Mouse (Mus musculus) bone marrow macrophage, adult 2 months (primary cell): ENCODE measurements around the gene Hlx.

Source experiments
- CTCF ChIP-seq: IDR thresholded peaks from 2 replicates; pipeline ENCODE4 v1.5.1; 2012; ENCODE audit warnings: low read depth, mild to moderate bottlenecking, low read length, moderate library complexity
- POLR2A ChIP-seq: IDR thresholded peaks from 2 replicates; pipeline ENCODE4 v1.6.1; 2012; ENCODE audit warnings: mild to moderate bottlenecking, low read depth, low read length, borderline replicate concordance

DNA sequence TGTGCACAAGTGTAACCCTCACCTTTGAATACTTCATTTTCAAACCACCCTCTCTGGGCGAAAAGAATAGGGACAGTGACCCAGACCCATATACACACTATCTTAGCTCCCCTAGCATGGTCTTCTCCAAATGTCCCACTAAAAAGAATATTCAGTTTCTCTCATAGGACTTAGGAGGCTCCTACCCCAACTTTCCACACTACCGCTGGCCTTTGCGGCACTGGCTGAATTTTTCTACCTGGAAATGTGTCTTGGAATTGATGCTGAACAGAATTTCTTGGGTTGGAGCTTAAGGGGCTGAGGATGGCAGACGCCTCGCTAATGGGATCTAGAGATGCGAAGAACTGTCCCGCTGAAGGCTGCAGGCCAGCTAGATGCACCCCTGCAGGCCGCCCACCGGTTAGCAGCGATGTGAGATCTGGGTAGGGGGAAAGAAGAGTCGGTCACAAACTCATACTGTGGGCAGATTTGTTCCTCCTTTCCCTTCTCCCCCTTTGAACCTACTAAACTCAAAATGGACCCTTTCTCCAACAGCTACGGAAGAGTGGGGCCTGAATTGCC lies 1.9 kb downstream of the Hlx start:
- TF ChIP-seq CTCF (no peak), POLR2A (no peak)
